Mouse (Mus musculus) brain, embryonic 14.5 days (tissue): ENCODE data around the gene Gpr3.

Experiments used
- CTCF ChIP-seq: fragments of 200-500 bp; IDR thresholded peaks from 2 replicates; pipeline ENCODE4 v1.5.1; 2012; ENCODE audit warnings: inconsistent platforms, mild to moderate bottlenecking, moderate library complexity, borderline replicate concordance; ENCODE audit not compliant: insufficient read depth, insufficient read length; ENCODE audit errors: extremely low read depth
- POLR2A ChIP-seq: fragments of 200-500 bp; IDR thresholded peaks from 2 replicates; pipeline ENCODE4 v1.6.1; 2012; ENCODE audit warnings: mild to moderate bottlenecking, inconsistent platforms, borderline replicate concordance; ENCODE audit not compliant: poor library complexity, insufficient read depth, insufficient read length, severe bottlenecking; ENCODE audit errors: extremely low read depth

DNA sequence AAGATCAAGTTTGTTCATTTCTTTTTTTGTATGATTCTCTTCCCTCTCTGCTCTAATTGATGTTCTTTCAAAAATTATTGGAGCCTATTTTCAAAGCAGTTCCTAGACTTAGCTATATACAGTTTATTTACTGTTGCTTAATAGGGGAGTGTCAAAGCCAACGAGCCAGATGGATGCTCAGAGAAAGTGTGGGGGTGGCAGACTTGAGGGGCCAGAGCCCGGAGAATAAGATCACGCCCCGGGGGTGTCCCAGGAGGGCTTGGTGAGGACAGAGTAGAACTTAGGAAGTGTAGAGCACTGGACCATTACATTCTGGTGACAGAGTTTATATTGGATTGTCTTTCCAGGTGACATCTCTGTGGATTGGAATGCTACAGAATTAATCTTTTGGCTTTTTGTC lies 51.5 kb downstream of the Gpr3 start:
- TF ChIP-seq POLR2A, result no peak
- no peak for TF ChIP-seq CTCF
